In the genomic region with DNA sequence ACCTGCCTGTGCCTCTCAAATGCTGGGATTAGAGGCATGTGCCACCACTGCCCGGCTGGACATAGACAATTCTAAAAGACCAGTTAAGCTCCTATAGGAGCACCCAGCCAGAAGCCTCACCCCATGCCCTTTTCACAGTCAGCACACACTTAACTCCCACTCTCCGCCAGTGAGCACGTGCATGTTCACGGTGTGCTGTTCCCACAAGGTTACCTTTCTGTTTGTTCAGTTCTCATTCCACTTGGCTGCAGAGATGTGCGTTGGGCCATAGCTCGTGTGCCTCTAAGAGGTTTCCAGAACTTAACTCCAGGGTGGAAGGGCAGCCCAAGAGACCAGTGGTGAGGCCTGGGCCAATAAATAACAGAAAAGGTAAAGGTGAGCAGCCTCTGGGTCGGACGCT, we compare ENCODE assay signal across 8 mouse cellular contexts. TPM values are rescaled to one million over a fixed set of nuclear protein-coding genes. Genes with fewer than 3 reads are reported as not detected.
DNase-seq lines count a peak whose midpoint lies in the region; ATAC-seq and TF ChIP-seq lines count a peak whose summit lies in the region.

No protein-coding gene starts in this region.

- TF ChIP-seq CTCF in MEL (IDR thresholded peaks at IDR 0.05 in 2 of 3, conservative IDR thresholded peaks at IDR 0.05 in 1 of 3; ENCODE audit: control insufficient read depth in 1 of 3, insufficient read depth in 1 of 3, low read depth in 2 of 3, low read length in 3 of 3, poor library complexity in 1 of 3, severe bottlenecking in 1 of 3): no peak
- TF ChIP-seq CTCF in hindbrain, postnatal 0 days (IDR thresholded peaks at IDR 0.05; ENCODE audit: low read depth): no peak

- no peak overlapping the region for H3K4me3 ChIP-seq in heart, embryonic 11.5 days (ENCODE audit: low read depth, low read length)
- peak overlapping the region; percentile 24 to 28 for H3K4me3 ChIP-seq in MEL (ENCODE audit: control insufficient read depth in 1 of 2, insufficient read depth in 1 of 2, low read depth in 2 of 2, low read length in 2 of 2)
- H3K4me3 ChIP-seq in hindbrain, postnatal 0 days (ENCODE audit: low read length): peak overlapping the region; percentile 52

- no peak for TF ChIP-seq POLR2A in MEL (IDR thresholded peaks at IDR 0.05; ENCODE audit: control insufficient read depth in 1 of 2, insufficient read depth in 1 of 2, low read depth in 1 of 2, low read length in 2 of 2, poor library complexity in 1 of 2)

- TF ChIP-seq EP300 in MEL (IDR thresholded peaks at IDR 0.05; ENCODE audit: low read depth in 1 of 2, low read length in 2 of 2): no peak

- WGBS in heart, embryonic 11.5 days (ENCODE audit: insufficient replicate concordance): 86% methylated on average over 8 of the region's 8 CpGs
- 79% methylated on average over 8 of the region's 8 CpGs for WGBS in hindbrain, postnatal 0 days

- H3K36me3 ChIP-seq in heart, embryonic 11.5 days (ENCODE audit: control insufficient read depth, insufficient read depth, low read length): 0 out of 2 replicates have a peak, but pooled peaks cover 2% of the 10 kb centered on the region
- H3K36me3 ChIP-seq in MEL (ENCODE audit: control insufficient read depth in 1 of 2, insufficient read depth in 2 of 2, low read length in 2 of 2): peaks cover 0 to 3% of the 10 kb centered on the region in 2 experiments; a peak in 3 of 4 replicates
- peaks cover 13% of the 10 kb centered on the region; the same call in 1 of the 2 replicates for H3K36me3 ChIP-seq in hindbrain, postnatal 0 days (ENCODE audit: insufficient read depth, low read length)

- H3K9ac ChIP-seq in heart, embryonic 11.5 days (ENCODE audit: low read depth, low read length): no peak overlapping the region
- peak overlapping the region; percentile 60 for H3K9ac ChIP-seq in MEL (ENCODE audit: control insufficient read depth, low read depth, low read length, poor library complexity, severe bottlenecking)
- peak overlapping the region; percentile 25; the same call in 1 of the 2 replicates for H3K9ac ChIP-seq in hindbrain, postnatal 0 days (replicated peaks; ENCODE audit: low read length)

- H3K4me2 ChIP-seq in heart, embryonic 11.5 days: peak overlapping the region; percentile 91
- peak overlapping the region; percentile 74 for H3K4me2 ChIP-seq in hindbrain, postnatal 0 days (ENCODE audit: low read depth, low read length)

- intact Hi-C loops in heart, postnatal 14 days (cut with DNase I): loop anchor here (5.0 kb wide), 1 partner anchor 347 kb away; no protein-coding TSS in a partner anchor

- peaks cover 9% of the 10 kb centered on the region; the same call in 1 of the 2 replicates for H3K4me1 ChIP-seq in heart, embryonic 11.5 days (ENCODE audit: control insufficient read depth, insufficient read depth, low read length)
- peaks cover 2 to 3% of the 10 kb centered on the region in 2 experiments; a peak in 3 of 4 replicates for H3K4me1 ChIP-seq in MEL (ENCODE audit: control insufficient read depth in 1 of 2, insufficient read depth in 2 of 2, low read length in 2 of 2)
- peaks cover 5% of the 10 kb centered on the region; the same call in 1 of the 2 replicates for H3K4me1 ChIP-seq in hindbrain, postnatal 0 days (ENCODE audit: insufficient read depth, low read length)

- no peak for TF ChIP-seq RAD21 in MEL (IDR thresholded peaks at IDR 0.05; ENCODE audit: low read depth, low read length)

- ATAC-seq in heart, embryonic 11.5 days (replicated peaks; ENCODE audit: insufficient number of reproducible peaks, low FRiP score, low TSS enrichment): no peak
- ATAC-seq in hindbrain, postnatal 0 days: no peak
- peak; percentile 3; the same call in 1 of the 2 replicates for ATAC-seq in megakaryocyte-erythroid progenitor cell, adult 5-6 weeks (replicated peaks; ENCODE audit: low FRiP score, low TSS enrichment, poor library complexity, severe bottlenecking)

- no peak for DNase-seq in heart, postnatal 14 days
- DNase-seq in MEL (ENCODE audit: low read depth, low spot score) (no peak), adipocyte (ENCODE audit: low spot score) (no peak)
- DNase-seq in hindbrain, postnatal 0 days (ENCODE audit: low spot score): no peak
- DNase-seq in thymus, postnatal 25 days: no peak
- no peak for DNase-seq in embryo, embryonic 9.5 days (ENCODE audit: extremely low spot score)

- no peak overlapping the region for H3K27ac ChIP-seq in heart, embryonic 11.5 days (ENCODE audit: low read depth, low read length)
- no peak overlapping the region for H3K27ac ChIP-seq in MEL (ENCODE audit: control insufficient read depth, low read depth, low read length)
- no peak overlapping the region for H3K27ac ChIP-seq in hindbrain, postnatal 0 days

- no peaks in the 10 kb centered on the region for H3K9me3 ChIP-seq in heart, embryonic 11.5 days (replicated peaks; ENCODE audit: control insufficient read depth, low read length)
- H3K9me3 ChIP-seq in MEL (replicated peaks; ENCODE audit: insufficient read depth, low read length): no peaks in the 10 kb centered on the region
- no peaks in the 10 kb centered on the region for H3K9me3 ChIP-seq in hindbrain, postnatal 0 days (ENCODE audit: low read length)

- no peaks in the 10 kb centered on the region for H3K27me3 ChIP-seq in heart, embryonic 11.5 days (ENCODE audit: control insufficient read depth, insufficient read depth, low read length)
- no peaks in the 10 kb centered on the region for H3K27me3 ChIP-seq in MEL (ENCODE audit: control insufficient read depth in 1 of 2, insufficient read depth in 2 of 2, low read length in 2 of 2)
- H3K27me3 ChIP-seq in hindbrain, postnatal 0 days (ENCODE audit: insufficient read depth, low read length): no peaks in the 10 kb centered on the region

- peaks cover 8% of the 10 kb centered on the region for H3K79me2 ChIP-seq in MEL (ENCODE audit: control insufficient read depth, insufficient read depth, low read length, poor library complexity)

TF ChIP-seq in MEL, 35 proteins besides CTCF, POLR2A, EP300 and RAD21:
- TF ChIP-seq NRF1 (IDR thresholded peaks at IDR 0.05; ENCODE audit: insufficient read depth, low read depth, low read length, poor library complexity, severe bottlenecking): no peak
- no peak for TF ChIP-seq KAT2A (conservative IDR thresholded peaks at IDR 0.05; ENCODE audit: low read depth, low read length)
- TF ChIP-seq USF2 (IDR thresholded peaks at IDR 0.05; ENCODE audit: borderline replicate concordance in 1 of 2, insufficient read depth in 1 of 2, low read depth in 1 of 2, low read length in 2 of 2): no peak
- no peak for TF ChIP-seq MAFK (IDR thresholded peaks at IDR 0.05; ENCODE audit: borderline replicate concordance, low read depth, low read length)
- no peak for TF ChIP-seq SIN3A (IDR thresholded peaks at IDR 0.05; ENCODE audit: low read length)
- TF ChIP-seq ETS1 (IDR thresholded peaks at IDR 0.05; ENCODE audit: low read depth, low read length): no peak
- no peak for TF ChIP-seq GABPA (IDR thresholded peaks at IDR 0.05; ENCODE audit: low read depth, low read length)
TF ChIP-seq in MEL: peak in this region for 0.

RNA-seq across cellular contexts. Expression of a gene that starts 1.8 kb away (rescaled TPM):
- 3.8 and 4.1 TPM in 2 replicates for polyA plus RNA-seq in heart, embryonic 11.5 days (2014; fragmentation: Nextera tagmentation; extraction: Ambion mirVana)
- total RNA-seq in heart, postnatal 14 days (2021): 1 to 10 TPM; 8.1 to 8.4 TPM
- total RNA-seq in MEL (2012; rRNA removed): 5.7 and 6.9 TPM in 2 replicates
- 1 to 10 TPM in 1 of 2 experiments, not detected in 1; 9.9 TPM for polyA plus RNA-seq in MEL (2012; ENCODE audit: insufficient read depth in 1 of 2, insufficient read length in 2 of 2, low read depth in 1 of 2, low replicate concordance in 2 of 2, missing spikeins in 1 of 2)
- total RNA-seq in hindbrain, postnatal 0 days (2014; rRNA removed): 23.3 and 26.5 TPM in 2 replicates
- polyA plus RNA-seq in hindbrain, postnatal 0 days (2015; fragmentation: Nextera tagmentation; extraction: Ambion mirVana): 10.2 and 11.2 TPM in 2 replicates
- 6.3 and 9.5 TPM in 2 replicates for total RNA-seq in megakaryocyte-erythroid progenitor cell, adult 5-6 weeks (2014; fragmentation: Nextera tagmentation)
- 6.2 and 7.1 TPM in 2 replicates for total RNA-seq in megakaryocyte-erythroid progenitor cell, adult 5-6 weeks (2017)

RNA-seq across cellular contexts. Expression of a gene that starts 25.3 kb away (rescaled TPM):
- 0.59 and 1.0 TPM in 2 replicates for polyA plus RNA-seq in heart, embryonic 11.5 days (2014; fragmentation: Nextera tagmentation; extraction: Ambion mirVana)
- 100 to 1,000 TPM in 1 of 2 experiments, 10 to 100 TPM in 1; 78.5 to 115 TPM for total RNA-seq in heart, postnatal 14 days (2021)
- 1.6 and 1.9 TPM in 2 replicates for total RNA-seq in MEL (2012; rRNA removed)
- polyA plus RNA-seq in MEL (2012; ENCODE audit: insufficient read depth in 1 of 2, insufficient read length in 2 of 2, low read depth in 1 of 2, low replicate concordance in 2 of 2, missing spikeins in 1 of 2): 1 to 10 TPM in 1 of 2 experiments, not detected in 1; 1.4 TPM
- total RNA-seq in hindbrain, postnatal 0 days (2014; rRNA removed): 1.3 and 3.6 TPM in 2 replicates
- polyA plus RNA-seq in hindbrain, postnatal 0 days (2015; fragmentation: Nextera tagmentation; extraction: Ambion mirVana): 2.0 and 2.6 TPM in 2 replicates
- 2.5 and 3.6 TPM in 2 replicates for total RNA-seq in megakaryocyte-erythroid progenitor cell, adult 5-6 weeks (2014; fragmentation: Nextera tagmentation)
- total RNA-seq in megakaryocyte-erythroid progenitor cell, adult 5-6 weeks (2017): 10.7 and 28.8 TPM in 2 replicates

RNA-seq across cellular contexts. Expression of a gene that starts 54.4 kb away (rescaled TPM):
- 32.3 and 53.2 TPM in 2 replicates for polyA plus RNA-seq in heart, embryonic 11.5 days (2014; fragmentation: Nextera tagmentation; extraction: Ambion mirVana)
- 100 to 1,000 TPM; 114 to 124 TPM for total RNA-seq in heart, postnatal 14 days (2021)
- total RNA-seq in MEL (2012; rRNA removed): 19.8 and 24.7 TPM in 2 replicates
- polyA plus RNA-seq in MEL (2012; ENCODE audit: insufficient read depth in 1 of 2, insufficient read length in 2 of 2, low read depth in 1 of 2, low replicate concordance in 2 of 2, missing spikeins in 1 of 2): 100 to 1,000 TPM in 1 of 2 experiments, 10 to 100 TPM in 1; 31.4 to 125 TPM
- 60.2 and 66.9 TPM in 2 replicates for total RNA-seq in hindbrain, postnatal 0 days (2014; rRNA removed)
- polyA plus RNA-seq in hindbrain, postnatal 0 days (2015; fragmentation: Nextera tagmentation; extraction: Ambion mirVana): 19.3 and 19.8 TPM in 2 replicates
- 77.2 and 89.3 TPM in 2 replicates for total RNA-seq in megakaryocyte-erythroid progenitor cell, adult 5-6 weeks (2014; fragmentation: Nextera tagmentation)
- 23.6 and 26.4 TPM in 2 replicates for total RNA-seq in megakaryocyte-erythroid progenitor cell, adult 5-6 weeks (2017)
